Mouse (Mus musculus): ENCODE measurements at regions not wholly inside any gene's neighbourhood (a gene's known extent, or its start where the extent isn't known, plus 50 kb on each side); places are given as distances from the start of the nearest gene placed in this dataset.
"Not testable (repeated sequence)": the region's sequence is repeated elsewhere in the genome, so short reads cannot be mapped to it uniquely, and the experiment has no call there.

GRCm38 (mm10) chr5:77816759-77817280 lies 409.0 kb upstream of the Igfbp7 start:
- no peak for DNase-seq (ENCODE audit: low read depth, low spot score)

- DNase-seq (ENCODE audit: low read depth, low spot score) = no peak
Observed at GRCm38 (mm10) chr5:77809844-77810243, 402.0 kb upstream of the Igfbp7 start.

- DNase-seq (ENCODE audit: low read depth, low spot score) = peak; percentile 68
Observed at GRCm38 (mm10) chr5:77807726-77808125, 399.9 kb upstream of the Igfbp7 start.

GRCm38 (mm10) chr5:77806334-77807157 lies 398.7 kb upstream of the Igfbp7 start:
- DNase-seq (ENCODE audit: low read depth, low spot score) = no peak

- no peak for DNase-seq (ENCODE audit: low read depth, low spot score)
Observed at GRCm38 (mm10) chr5:77805796-77806195, 398.0 kb upstream of the Igfbp7 start.

- no peak for DNase-seq (ENCODE audit: low read depth, low spot score)
Observed at GRCm38 (mm10) chr5:77805303-77805702, 397.5 kb upstream of the Igfbp7 start.

GRCm38 (mm10) chr5:77804113-77804512 lies 396.3 kb upstream of the Igfbp7 start:
- no peak for DNase-seq (ENCODE audit: low read depth, low spot score)

GRCm38 (mm10) chr5:77803562-77803961 lies 395.7 kb upstream of the Igfbp7 start:
- peak; percentile 35 for DNase-seq (ENCODE audit: low read depth, low spot score)

GRCm38 (mm10) chr5:77796960-77797359 lies 389.1 kb upstream of the Igfbp7 start:
- no peak for DNase-seq (ENCODE audit: low read depth, low spot score)

- DNase-seq (ENCODE audit: low read depth, low spot score) = no peak
Observed at GRCm38 (mm10) chr5:77795766-77796165, 387.9 kb upstream of the Igfbp7 start.

- DNase-seq (ENCODE audit: low read depth, low spot score) = no peak
Observed at GRCm38 (mm10) chr5:77783953-77784352, 376.1 kb upstream of the Igfbp7 start.

- no peak for DNase-seq (ENCODE audit: low read depth, low spot score)
Observed at GRCm38 (mm10) chr5:77762426-77763042, 354.7 kb upstream of the Igfbp7 start.

- no peak for DNase-seq (ENCODE audit: low read depth, low spot score)
Observed at GRCm38 (mm10) chr5:77762013-77762412, 354.2 kb upstream of the Igfbp7 start.

- no peak for DNase-seq (ENCODE audit: low read depth, low spot score)
Observed at GRCm38 (mm10) chr5:77748933-77749332, 341.1 kb upstream of the Igfbp7 start.

- DNase-seq (ENCODE audit: low read depth, low spot score) = no peak
Observed at GRCm38 (mm10) chr5:77746604-77747003, 338.8 kb upstream of the Igfbp7 start.

GRCm38 (mm10) chr5:77743467-77743866 lies 335.6 kb upstream of the Igfbp7 start:
- no peak for DNase-seq (ENCODE audit: low read depth, low spot score)

GRCm38 (mm10) chr5:77730286-77730685 lies 322.4 kb upstream of the Igfbp7 start:
- DNase-seq (ENCODE audit: low read depth, low spot score) = not testable (repeated sequence)

GRCm38 (mm10) chr5:77681592-77681991 lies 273.8 kb upstream of the Igfbp7 start:
- DNase-seq (ENCODE audit: low read depth, low spot score) = peak; percentile 9

- DNase-seq (ENCODE audit: low read depth, low spot score) = no peak
Observed at GRCm38 (mm10) chr5:77672073-77672924, 264.5 kb upstream of the Igfbp7 start.

GRCm38 (mm10) chr5:77663096-77663495 lies 255.3 kb upstream of the Igfbp7 start:
- DNase-seq (ENCODE audit: low read depth, low spot score) = no peak

- no peak for DNase-seq (ENCODE audit: low read depth, low spot score)
Observed at GRCm38 (mm10) chr5:77659016-77659415, 251.2 kb upstream of the Igfbp7 start.

- DNase-seq (ENCODE audit: low read depth, low spot score) = no peak
Observed at GRCm38 (mm10) chr5:77644651-77645050, 236.8 kb upstream of the Igfbp7 start.

Data from 3T3-L1 (cell line).